Mouse (Mus musculus) macrophage (primary cell): ENCODE data around the gene Apoc4. TPM values are rescaled to one million over a fixed set of nuclear protein-coding genes. Genes with fewer than 3 reads are reported as not detected.

Experiments used
- H3K27ac ChIP-seq: fragments of 350-480 bp; formaldehyde crosslinking; 2 replicates; pipeline ENCODE4 v1.9.0; 2021
- H3K36me3 ChIP-seq: fragments of 350-480 bp; formaldehyde crosslinking; 2 replicates; pipeline ENCODE4 v1.9.0; 2021; ENCODE audit errors: inconsistent target
- H3K4me3 ChIP-seq: fragments of 350-480 bp; formaldehyde crosslinking; 2 replicates; pipeline ENCODE4 v1.9.0; 2021; ENCODE audit errors: inconsistent target
- H3K79me2 ChIP-seq: fragments of 350-480 bp; formaldehyde crosslinking; 2 replicates; pipeline ENCODE4 v1.9.0; 2021; ENCODE audit errors: inconsistent target
- WGBS: methylation state at CpG from one replicate; pipeline ENCODE4 v1.1.7; 2026; ENCODE audit warnings: inconsistent platforms; ENCODE audit not compliant: missing documents; 5-methylcytosine and 5-hydroxymethylcytosine counted together
- polyA plus RNA-seq: library from polyadenylated mRNA; stranded (reverse); fragments of 250-400 nt; gene quantifications from 3 replicates; pipeline ENCODE4 v1.2.4, GENCODE M21; 2018; ENCODE audit warnings: inconsistent platforms

The Apoc4 gene
- polyA plus RNA-seq, 1 experiment from 2014 or later, result not detected

DNA sequence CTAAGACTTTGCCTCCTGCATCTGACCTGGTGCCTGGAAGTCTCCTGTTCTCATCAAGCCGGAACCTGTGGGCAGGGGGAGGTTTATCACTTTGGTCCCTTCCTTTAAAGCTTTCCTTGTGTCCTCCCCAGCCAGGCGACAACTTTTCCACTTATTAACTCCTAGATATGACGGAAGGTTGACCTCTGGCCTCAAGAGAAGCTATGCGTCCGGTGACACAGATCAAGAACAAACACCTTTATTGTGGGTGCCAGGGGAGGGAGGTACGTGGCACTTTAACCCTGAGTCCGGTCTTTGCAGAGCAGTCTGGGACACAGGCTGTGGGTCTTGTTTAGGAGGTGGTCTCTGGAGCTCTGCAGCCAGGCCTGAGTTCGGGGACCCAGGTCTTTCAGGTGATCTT lies 3.4 kb downstream of the Apoc4 start, which contains the start of gene Apoc2:
TSS of gene Apoc2 (minus strand) at position 70 of the 400 bp plus-strand sequence.
- Histone ChIP-seq H3K27ac (peak within 1 kb of the TSS; percentile 55), H3K36me3 (no peaks in the 10 kb centered on the region)
- WGBS, result 100% methylated on average over 8 of the region's 8 CpGs

DNA sequence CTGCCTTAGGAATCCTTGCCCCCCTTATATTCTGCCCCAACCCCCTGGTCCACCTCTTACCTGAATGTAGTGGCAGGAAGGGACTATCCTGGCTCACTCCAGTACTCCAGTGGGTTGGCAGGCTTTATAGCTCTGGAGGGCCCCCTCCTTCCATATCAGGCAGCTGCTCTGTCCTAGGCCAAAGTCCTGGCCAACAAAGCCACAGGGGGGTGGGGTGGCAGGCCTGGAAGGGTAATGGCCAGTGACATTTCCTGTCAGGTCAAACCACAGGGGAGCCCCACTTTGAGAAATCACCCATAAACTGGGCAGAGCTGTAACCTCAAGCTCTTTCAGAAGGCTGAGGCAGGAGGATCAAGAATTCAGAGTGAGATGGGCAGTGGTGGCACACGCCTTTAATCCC lies 4.6 kb downstream of the Apoc4 start:
- H3K36me3 ChIP-seq, result no peaks in the 10 kb centered on the region
- no peak overlapping the region for H3K4me3 ChIP-seq
- no peaks in the 10 kb centered on the region for H3K79me2 ChIP-seq
- peak overlapping the region; percentile 55 for H3K27ac ChIP-seq
- 67% methylated on average over 1 of the region's 1 CpGs for WGBS

More for the DNA sequence above, 3.4 kb downstream of the Apoc4 start, which contains the start of gene Apoc2:
- Histone ChIP-seq H3K79me2 (no peaks in the 10 kb centered on the region), H3K4me3 (no peak within 1 kb of the TSS)

DNA sequence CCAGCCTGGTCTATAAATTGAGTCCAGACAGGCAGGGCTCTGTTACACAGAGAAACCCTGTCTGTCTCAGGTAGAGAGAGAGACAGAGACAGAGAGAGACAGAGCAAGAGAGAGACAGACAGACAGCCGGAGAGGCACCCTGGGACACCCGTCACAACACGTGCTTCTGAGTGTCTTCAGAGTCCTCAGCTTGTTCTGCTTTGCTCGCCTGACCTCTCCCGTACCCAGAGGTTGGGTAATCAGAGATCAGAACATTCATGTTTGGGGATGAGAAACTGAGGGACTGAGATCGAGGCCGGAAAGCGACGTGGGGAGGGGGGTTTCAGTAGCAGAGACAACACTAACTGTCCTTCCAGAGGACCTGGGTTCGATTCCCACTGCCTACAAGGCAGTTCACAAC lies 5.5 kb downstream of the Apoc4 start:
- Histone ChIP-seq H3K27ac (peak overlapping the region; percentile 55), H3K79me2 (no peaks in the 10 kb centered on the region), H3K4me3 (no peak overlapping the region), H3K36me3 (no peaks in the 10 kb centered on the region)
- 35% methylated on average over 10 of the region's 10 CpGs for WGBS

DNA sequence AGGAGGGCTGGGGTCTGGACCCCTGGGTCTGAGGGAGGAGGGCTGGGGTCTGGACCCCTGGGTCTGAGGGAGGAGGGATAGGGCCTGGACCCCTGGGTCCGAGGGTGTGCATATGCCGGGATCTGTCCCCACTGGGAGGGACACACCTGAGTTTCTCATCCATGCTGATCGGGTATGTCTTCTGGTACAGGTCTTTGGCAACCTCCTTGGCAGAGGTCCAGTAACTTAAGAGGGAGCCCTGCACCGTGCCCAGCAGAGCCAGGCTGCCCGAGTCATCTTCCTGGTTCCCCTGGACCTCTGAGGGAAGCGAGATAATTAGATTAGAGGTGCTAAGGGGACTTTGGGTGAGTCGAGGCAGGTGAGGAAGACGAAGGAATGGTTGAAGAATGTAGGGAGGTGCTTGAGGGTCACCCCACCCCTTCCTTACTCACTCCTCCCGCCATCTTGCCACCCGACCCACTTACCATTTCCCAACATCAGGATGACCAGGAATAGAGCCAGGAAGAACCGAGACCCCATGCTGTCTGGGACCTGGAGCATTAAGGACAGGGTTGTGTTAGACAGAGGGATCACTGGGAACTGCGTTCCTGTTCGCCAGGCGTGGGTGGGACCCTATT lies 8.1 kb downstream of the Apoc4 start:
- Histone ChIP-seq H3K4me3 (no peak overlapping the region), H3K36me3 (no peaks in the 10 kb centered on the region), H3K27ac (no peak overlapping the region), H3K79me2 (no peaks in the 10 kb centered on the region)
- WGBS, result 77% methylated on average over 14 of the region's 14 CpGs

DNA sequence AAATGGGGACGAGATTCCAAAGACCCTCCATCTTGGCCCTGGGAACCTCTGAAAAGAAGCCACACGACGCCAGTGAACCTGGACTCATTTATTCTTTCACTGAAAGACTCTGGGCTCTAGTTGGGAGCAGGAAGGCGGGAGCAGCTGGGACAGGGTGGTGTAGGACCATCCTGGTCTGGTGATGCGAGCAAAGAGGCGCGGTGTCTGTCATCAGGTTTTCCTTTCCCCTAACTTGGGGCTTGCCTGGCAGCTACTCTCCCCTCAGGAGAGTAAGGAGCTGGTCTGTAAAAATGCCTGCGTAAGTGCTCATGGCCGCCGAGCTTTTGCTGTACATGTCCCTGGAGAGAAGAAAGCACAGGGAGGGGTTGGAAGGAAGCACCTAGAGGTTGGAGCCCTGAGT lies 9.8 kb downstream of the Apoc4 start:
- no peaks in the 10 kb centered on the region for H3K36me3 ChIP-seq
- no peaks in the 10 kb centered on the region for H3K79me2 ChIP-seq
- H3K27ac ChIP-seq, result no peak overlapping the region
- WGBS, result 98% methylated on average over 10 of the region's 10 CpGs
- H3K4me3 ChIP-seq, result no peak overlapping the region

DNA sequence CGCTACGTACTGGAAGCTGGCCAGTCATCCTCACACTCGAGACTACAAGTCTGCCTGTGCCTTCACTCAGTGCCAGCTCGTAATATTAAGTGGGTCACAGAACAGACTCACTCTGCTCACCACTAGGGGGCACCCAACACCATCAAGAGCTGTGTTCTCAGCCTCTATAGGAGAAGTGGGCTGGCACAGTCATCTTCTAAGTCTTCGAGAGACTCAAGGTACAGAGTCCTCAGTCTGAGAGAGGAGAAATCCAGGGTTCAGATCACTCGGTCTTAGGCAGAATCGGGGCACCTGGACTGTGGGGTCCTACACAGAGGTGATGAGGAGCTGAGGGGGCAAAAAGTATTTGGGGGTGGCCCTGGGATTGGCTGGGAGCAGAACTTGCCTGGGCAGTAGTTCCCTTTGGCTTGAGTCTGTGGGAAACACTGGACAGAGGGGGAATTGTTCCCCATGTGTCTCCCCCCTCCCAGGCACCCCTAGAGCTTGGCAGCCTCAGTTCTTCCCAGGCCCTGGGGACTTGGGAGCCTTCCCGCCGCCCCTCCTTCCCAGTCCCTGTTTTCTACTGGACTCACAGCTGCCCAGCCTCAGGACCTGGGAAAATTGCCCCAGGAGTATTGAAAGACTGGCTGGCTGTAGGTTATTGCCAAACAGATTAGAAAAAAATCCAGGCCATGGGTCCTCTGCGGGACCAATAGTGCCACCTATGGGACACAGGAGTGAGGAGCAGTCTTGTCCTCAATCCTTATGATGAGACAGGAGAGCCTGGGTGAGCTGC lies 12.1 kb downstream of the Apoc4 start:
- H3K79me2 ChIP-seq, result peaks cover 7% of the 10 kb centered on the region
- 15% methylated on average over 10 of the region's 10 CpGs for WGBS
- H3K27ac ChIP-seq, result peak overlapping the region; percentile 68
- no peak overlapping the region for H3K4me3 ChIP-seq
- no peaks in the 10 kb centered on the region for H3K36me3 ChIP-seq

DNA sequence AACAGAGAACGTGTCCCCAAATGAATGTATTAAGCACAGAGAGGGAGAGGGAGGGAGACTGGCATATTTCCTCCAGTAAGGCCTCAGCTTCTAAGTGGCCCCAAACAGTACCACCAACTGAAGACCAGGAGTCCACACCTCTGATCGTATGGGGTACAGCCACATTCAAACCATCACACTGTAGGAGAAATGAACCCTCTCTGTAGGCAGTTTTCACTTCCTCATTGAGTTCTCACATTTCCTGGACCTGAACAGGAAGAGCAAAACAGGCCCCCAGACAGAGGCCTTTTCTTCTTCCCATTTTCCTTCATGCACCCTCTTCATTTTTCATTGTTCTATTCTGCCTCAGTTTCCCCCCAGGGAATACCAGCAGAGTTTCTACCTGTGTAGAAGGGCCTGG lies 13.8 kb downstream of the Apoc4 start:
- Histone ChIP-seq H3K79me2 (peaks cover 24% of the 10 kb centered on the region), H3K36me3 (no peaks in the 10 kb centered on the region), H3K4me3 (no peak overlapping the region), H3K27ac (peak overlapping the region; percentile 96)
- whole genome bisulfite sequencing, result 33% methylated on average over 2 of the region's 2 CpGs

DNA sequence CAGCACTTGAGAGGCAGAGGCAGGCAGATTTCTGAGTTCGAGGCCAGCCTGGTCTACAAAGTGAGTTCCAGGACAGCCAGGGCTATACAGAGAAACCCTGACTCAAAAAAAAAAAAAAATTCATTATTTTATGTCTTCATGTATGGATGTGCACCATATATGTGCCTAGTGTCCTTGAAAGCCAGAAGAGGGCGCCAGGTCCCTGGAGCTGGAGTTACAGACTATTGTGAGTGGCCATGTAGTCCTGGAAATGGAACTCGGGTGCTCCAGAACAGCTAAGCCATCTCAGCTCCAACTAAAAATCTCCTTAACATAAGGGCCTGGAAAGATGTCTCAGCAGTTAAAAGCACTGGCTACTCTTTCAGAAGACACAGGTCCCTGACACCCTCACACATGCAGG lies 14.5 kb downstream of the Apoc4 start:
- peaks cover 30% of the 10 kb centered on the region for H3K79me2 ChIP-seq
- no peak overlapping the region for H3K4me3 ChIP-seq
- H3K36me3 ChIP-seq, result no peaks in the 10 kb centered on the region; the same call in 1 of the 2 replicates
- H3K27ac ChIP-seq, result peak overlapping the region; percentile 96
- WGBS, result 92% methylated on average over 3 of the region's 3 CpGs

DNA sequence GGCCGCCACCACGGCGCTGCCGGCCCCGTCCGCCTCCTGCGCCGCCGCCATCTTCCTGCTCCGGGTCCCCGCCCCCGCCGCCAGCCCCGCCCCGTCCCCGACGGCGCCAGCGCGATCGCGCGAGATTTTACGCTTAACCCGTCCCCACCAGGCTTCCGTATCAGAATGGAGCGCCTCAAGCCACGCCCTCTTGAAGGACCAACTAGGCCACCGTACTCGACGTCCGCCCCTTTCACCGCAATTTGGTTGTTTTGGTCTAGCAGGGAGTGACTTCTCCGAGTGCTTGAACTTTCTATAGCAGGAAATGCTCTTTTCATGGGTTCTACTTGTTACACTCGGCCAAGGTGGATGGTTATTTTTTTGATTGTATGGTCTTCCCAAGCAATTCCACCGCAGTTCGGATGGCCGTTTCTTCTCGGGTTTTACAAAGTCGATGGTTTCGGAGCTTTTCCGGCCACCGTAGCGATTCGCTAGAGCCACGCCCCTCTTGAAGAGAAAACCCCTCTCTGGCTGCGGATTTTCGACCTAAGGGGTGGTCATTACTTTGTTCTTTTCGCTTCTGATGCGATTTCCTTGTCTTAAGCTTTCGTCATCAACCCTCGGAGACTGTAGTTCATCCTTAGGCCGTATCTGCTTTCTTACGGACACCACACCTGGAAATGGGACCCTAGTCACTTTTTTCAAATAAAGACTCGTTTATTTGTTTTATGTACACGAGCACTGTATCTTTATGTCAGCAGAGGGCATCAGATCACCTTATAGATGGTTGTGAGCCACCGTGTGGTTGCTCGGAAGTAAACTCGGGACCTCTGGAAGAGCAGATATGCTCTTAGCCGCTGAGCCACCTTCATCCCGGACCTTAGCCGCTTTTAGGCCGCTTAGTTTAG lies 16.1 kb downstream of the Apoc4 start, which contains the start of gene Clptm1:
TSS of gene Clptm1 (minus strand) at position 79 of the 887 bp plus-strand sequence.
- under 1% methylated on average over 63 of the region's 63 CpGs for WGBS
- H3K4me3 ChIP-seq, result peak within 1 kb of the TSS; percentile 89
- H3K36me3 ChIP-seq, result no peaks in the 10 kb centered on the region; the same call in 1 of the 2 replicates
- H3K79me2 ChIP-seq, result peaks cover 46% of the 10 kb centered on the region
- peak within 1 kb of the TSS; percentile 96 for H3K27ac ChIP-seq

DNA sequence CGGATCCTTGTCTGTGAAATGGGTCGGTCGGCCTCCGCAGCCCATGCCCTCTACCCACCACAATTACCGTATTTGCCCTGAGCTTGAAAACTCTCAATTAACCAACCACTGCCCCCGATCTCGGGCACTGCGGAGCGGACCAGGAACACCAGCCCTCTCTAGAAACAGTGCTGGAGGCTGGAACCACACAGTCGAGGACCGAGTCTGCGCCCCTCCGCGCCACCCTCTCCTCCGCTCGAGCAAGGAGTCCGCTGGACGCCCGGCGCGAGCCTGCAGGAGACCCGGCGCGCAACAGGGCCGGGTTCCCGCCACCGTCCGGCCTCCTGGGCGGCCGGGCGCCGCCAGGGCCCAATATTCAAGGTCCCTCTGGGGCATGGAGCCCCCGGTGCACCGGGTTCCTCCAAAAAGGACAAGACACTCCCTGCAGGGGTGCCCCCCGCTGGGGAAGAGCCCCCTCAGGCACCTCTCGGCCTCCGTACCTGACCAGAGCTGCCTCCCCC lies 16.8 kb downstream of the Apoc4 start:
- H3K4me3 ChIP-seq, result peak overlapping the region; percentile 89
- peaks cover 53% of the 10 kb centered on the region for H3K79me2 ChIP-seq
- peaks cover 6% of the 10 kb centered on the region; the same call in 1 of the 2 replicates for H3K36me3 ChIP-seq
- under 1% methylated on average over 33 of the region's 37 CpGs for WGBS
- 0 out of 2 replicates have a peak overlapping the region, but pooled peaks have one; percentile 25 for H3K27ac ChIP-seq

DNA sequence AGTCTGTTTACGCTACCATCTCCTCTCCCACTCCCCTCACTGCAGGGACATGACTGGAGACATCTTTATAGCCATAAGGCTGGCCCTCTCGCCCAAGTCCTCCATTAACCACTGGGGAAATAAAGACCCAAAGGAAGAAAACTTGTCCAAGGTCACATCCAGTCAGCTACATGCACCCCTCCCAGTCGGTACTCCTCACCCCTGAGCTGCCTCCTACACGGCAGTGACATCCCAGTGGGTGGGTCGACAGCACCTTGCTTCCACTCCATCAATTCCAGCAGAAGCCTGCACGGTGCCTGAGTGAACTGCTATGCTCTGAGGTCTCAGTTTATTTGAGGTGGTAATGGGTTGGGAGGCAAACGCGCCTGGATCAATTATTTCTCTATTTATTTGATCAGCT lies 17.3 kb downstream of the Apoc4 start:
- H3K36me3 ChIP-seq, result peaks cover 10% of the 10 kb centered on the region; the same call in 1 of the 2 replicates
- H3K4me3 ChIP-seq, result peak overlapping the region; percentile 89
- H3K27ac ChIP-seq, result no peak overlapping the region
- H3K79me2 ChIP-seq, result peaks cover 59% of the 10 kb centered on the region
- WGBS, result 15% methylated on average over 8 of the region's 8 CpGs

DNA sequence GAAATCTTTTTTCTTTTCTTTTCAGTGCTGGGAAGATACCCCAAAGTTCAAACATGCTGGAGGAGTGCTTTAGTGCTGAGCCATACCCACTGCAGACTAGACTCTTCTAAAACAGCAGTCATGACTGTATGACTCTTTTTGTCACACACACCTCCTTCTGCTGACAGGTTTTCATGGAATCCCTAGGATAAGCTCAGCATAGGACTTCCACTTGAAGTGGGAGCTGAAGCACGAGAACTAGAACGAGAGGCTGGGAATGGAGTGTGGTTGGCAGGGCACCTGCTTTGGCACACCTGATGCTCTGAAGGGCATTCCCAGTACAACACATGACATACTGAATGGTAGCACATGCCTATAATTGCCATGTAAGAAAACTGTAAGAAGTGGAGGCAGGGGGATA lies 28.7 kb downstream of the Apoc4 start:
- no peak overlapping the region for H3K4me3 ChIP-seq
- no peak overlapping the region for H3K27ac ChIP-seq
- H3K36me3 ChIP-seq, result peaks cover 70% of the 10 kb centered on the region
- 90% methylated on average over 2 of the region's 2 CpGs for WGBS
- H3K79me2 ChIP-seq, result peaks cover 45% of the 10 kb centered on the region

DNA sequence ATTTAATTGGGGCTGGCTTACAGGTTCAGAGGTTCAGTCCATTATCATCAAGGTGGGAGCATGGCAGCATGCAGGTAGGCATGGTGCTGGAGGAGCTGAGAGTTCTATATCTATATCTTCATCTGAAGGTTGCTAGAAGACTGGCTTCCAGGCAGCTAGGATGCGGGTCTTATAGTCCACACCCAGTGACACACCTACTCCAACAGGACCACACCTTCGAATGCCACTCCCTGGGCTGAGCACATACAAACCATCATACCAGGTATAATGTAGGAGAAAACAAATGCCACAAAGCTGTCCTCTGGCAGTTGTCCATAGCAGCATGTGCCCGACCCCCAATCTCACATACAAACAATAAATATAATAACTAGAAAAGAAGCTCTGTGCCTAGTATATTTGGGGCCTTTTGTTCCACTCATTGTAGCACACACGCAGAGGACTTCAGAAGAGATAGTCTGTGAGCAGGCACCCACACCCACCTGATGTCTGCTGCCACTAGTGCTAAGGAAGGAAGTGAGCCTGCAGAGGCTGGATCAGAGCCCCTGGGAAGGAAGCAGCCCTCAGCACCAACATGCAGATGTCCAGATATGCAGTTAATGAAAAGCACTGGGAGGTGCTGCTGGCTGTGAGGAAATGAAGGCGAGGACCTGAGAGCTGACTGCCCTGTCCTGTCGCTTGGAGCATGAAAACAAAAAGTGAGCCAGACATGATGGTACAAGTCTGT lies 30.1 kb downstream of the Apoc4 start:
- no peak overlapping the region for H3K27ac ChIP-seq
- 61% methylated on average over 6 of the region's 6 CpGs for WGBS
- no peak overlapping the region for H3K4me3 ChIP-seq
- H3K36me3 ChIP-seq, result peaks cover 80% of the 10 kb centered on the region
- peaks cover 31% of the 10 kb centered on the region for H3K79me2 ChIP-seq

DNA sequence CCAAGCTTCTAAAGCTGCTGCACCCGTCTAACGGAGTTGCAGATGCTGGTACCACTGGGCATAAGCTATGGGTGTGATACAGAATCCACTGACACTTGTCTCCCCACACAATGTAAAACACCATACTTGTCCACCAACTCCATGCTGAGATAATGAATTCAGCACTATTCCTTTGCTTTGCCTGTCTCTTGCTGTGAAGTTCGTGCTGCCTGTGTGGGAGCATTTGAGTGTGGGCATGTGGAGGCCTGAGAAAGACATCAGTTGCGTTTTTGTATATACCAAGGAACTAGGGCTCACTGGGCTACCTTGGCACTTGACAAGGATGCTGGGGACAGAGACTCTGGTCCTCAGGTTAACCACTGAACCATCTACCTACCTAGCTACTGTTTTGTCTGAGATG lies 40.1 kb downstream of the Apoc4 start:
- 95% methylated on average over 4 of the region's 4 CpGs for WGBS
- no peaks in the 10 kb centered on the region for H3K79me2 ChIP-seq
- H3K36me3 ChIP-seq, result peaks cover 93% of the 10 kb centered on the region
- H3K27ac ChIP-seq, result no peak overlapping the region
- H3K4me3 ChIP-seq, result no peak overlapping the region
